Mouse (Mus musculus) embryonic fibroblast, embryonic 13.5 days (primary cell): ENCODE results near the gene Igfbp6.

Experiments used
- CTCF ChIP-seq: IDR thresholded peaks from 2 replicates; pipeline ENCODE4 v1.5.1; 2011; ENCODE audit warnings: mild to moderate bottlenecking, control low read depth, low read length, moderate library complexity, borderline replicate concordance; ENCODE audit not compliant: insufficient read depth
- POLR2A ChIP-seq: IDR thresholded peaks from 2 replicates; pipeline ENCODE4 v1.6.1; 2011; ENCODE audit warnings: low read depth, mild to moderate bottlenecking, control low read depth, low read length, moderate library complexity

DNA sequence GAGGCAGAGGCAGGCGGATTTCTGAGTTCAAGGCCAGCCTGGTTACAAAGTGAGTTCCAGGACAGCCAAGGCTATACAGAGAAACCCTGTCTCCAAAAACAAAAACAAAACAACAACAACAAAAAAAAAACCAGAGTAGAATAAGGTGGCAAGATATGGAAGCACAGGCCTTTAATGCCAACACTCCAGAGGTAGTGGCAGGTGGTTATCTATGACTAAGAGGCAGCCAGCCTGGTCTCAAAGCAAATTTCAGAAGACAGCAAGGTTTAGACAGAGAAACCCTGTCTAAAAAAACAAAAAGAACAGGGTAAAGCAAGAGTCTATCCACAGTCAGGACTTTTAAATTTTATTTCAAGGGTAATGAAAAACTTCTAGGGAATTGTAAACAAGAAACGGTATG is 9.5 kb upstream of the Igfbp6 start:
- no peak for TF ChIP-seq CTCF
- TF ChIP-seq POLR2A, result no peak
